Mouse (Mus musculus) liver, embryonic 15.5 days (tissue): ENCODE results near the gene Pim3. TPM values are rescaled to one million over a fixed set of nuclear protein-coding genes. Genes with fewer than 3 reads are reported as not detected.
"Not testable (repeated sequence)": the region's sequence is repeated elsewhere in the genome, so short reads cannot be mapped to it uniquely, and the experiment has no call there.

Source experiments
- ATAC-seq: fragments of 200-750 bp; cut with Nextera tagmentation; 2 replicates; pipeline ENCODE4 v1.8.0; 2017; ENCODE audit warnings: moderate number of reproducible peaks, mild to moderate bottlenecking, moderate library complexity; ENCODE audit not compliant: insufficient read depth
- H3K27ac ChIP-seq: fragments of 300-500 bp; sonication (generic); replicated peaks from 2 replicates; pipeline ENCODE4 v1.5.1; 2015; ENCODE audit warnings: mild to moderate bottlenecking, inconsistent platforms
- H3K27me3 ChIP-seq: fragments of 300-500 bp; sonication (generic); 2 replicates; pipeline ENCODE4 v1.6.1; 2015; ENCODE audit warnings: mild to moderate bottlenecking, inconsistent platforms
- H3K36me3 ChIP-seq: fragments of 300-500 bp; sonication (generic); replicated peaks from 2 replicates; pipeline ENCODE4 v1.6.1; 2015; ENCODE audit warnings: moderate library complexity, mild to moderate bottlenecking, inconsistent platforms
- H3K4me1 ChIP-seq: fragments of 300-500 bp; sonication (generic); replicated peaks from 2 replicates; pipeline ENCODE4 v1.6.1; 2015; ENCODE audit warnings: inconsistent platforms
- H3K4me2 ChIP-seq: fragments of 300-500 bp; sonication (generic); 2 replicates; pipeline ENCODE4 v1.6.1; 2015; ENCODE audit warnings: moderate library complexity, mild to moderate bottlenecking, inconsistent platforms
- H3K4me3 ChIP-seq: fragments of 300-500 bp; sonication (generic); replicated peaks from 2 replicates; pipeline ENCODE4 v1.5.1; 2015; ENCODE audit warnings: mild to moderate bottlenecking, inconsistent platforms
- H3K9ac ChIP-seq: fragments of 300-500 bp; sonication (generic); 2 replicates; pipeline ENCODE4 v1.6.1; 2015; ENCODE audit warnings: moderate library complexity, mild to moderate bottlenecking, inconsistent platforms
- H3K9me3 ChIP-seq: fragments of 300-500 bp; sonication (generic); replicated peaks from 2 replicates; pipeline ENCODE4 v1.6.1; 2016; ENCODE audit warnings: inconsistent platforms
- WGBS: fragments of 180-500 bp; shearing (Covaris S2); methylation state at CpG from one replicate; pipeline ENCODE4 v1.1.7; 2015; ENCODE audit warnings: mixed read lengths; ENCODE audit not compliant: insufficient replicate concordance; 5-methylcytosine and 5-hydroxymethylcytosine counted together
- polyA plus RNA-seq: library from polyadenylated mRNA; unstranded; fragments of >200 nt; fragmentation: Nextera tagmentation; extraction: Ambion mirVana; gene quantifications from 2 replicates; pipeline ENCODE4 v1.2.1, GENCODE M21; 2015

Gene Pim3
- 22.0 and 34.4 TPM in 2 replicates for polyA plus RNA-seq

GRCm38 (mm10) chr15:88861772-88862622 is at the start of gene Pim3:
Gene Pim3, plus strand, starts transcription at chr15:88862186.
- Histone ChIP-seq H3K4me1 (peaks cover 59% of the 10 kb centered on the region), H3K36me3 (peaks cover 15% of the 10 kb centered on the region), H3K27ac (peak within 1 kb of the TSS; percentile 84), H3K9ac (peak within 1 kb of the TSS; percentile 68), H3K9me3 (no peaks in the 10 kb centered on the region), H3K27me3 (0 out of 2 replicates have a peak, but pooled peaks cover 8% of the 10 kb centered on the region), H3K4me2 (peak within 1 kb of the TSS; percentile 91), H3K4me3 (peak within 1 kb of the TSS; percentile 69)
- peak; percentile 79 for ATAC-seq
- WGBS: under 1% methylated on average over 107 of the region's 107 CpGs

- no peak overlapping the region for H3K4me2 ChIP-seq
- 76% methylated on average over 3 of the region's 3 CpGs for WGBS
- no peak overlapping the region for H3K4me3 ChIP-seq
- H3K9me3 ChIP-seq: no peaks in the 10 kb centered on the region
- peaks cover 6% of the 10 kb centered on the region for H3K4me1 ChIP-seq
- no peak overlapping the region for H3K27ac ChIP-seq
- H3K36me3 ChIP-seq: peaks cover 27% of the 10 kb centered on the region
- H3K27me3 ChIP-seq: no peaks in the 10 kb centered on the region
- no peak overlapping the region for H3K9ac ChIP-seq
- no peak for ATAC-seq
Measured at GRCm38 (mm10) chr15:88813262-88813661, 48.7 kb upstream of the Pim3 start.

- H3K4me1 ChIP-seq, H3K27me3 ChIP-seq, H3K9ac ChIP-seq, H3K9me3 ChIP-seq, H3K4me2 ChIP-seq, H3K4me3 ChIP-seq, H3K27ac ChIP-seq, ATAC-seq: not testable (repeated sequence)
- 81% methylated on average over 2 of the region's 2 CpGs for WGBS
- peaks cover 27% of the 10 kb centered on the region for H3K36me3 ChIP-seq
Measured at GRCm38 (mm10) chr15:88813873-88814272, 48.1 kb upstream of the Pim3 start.

- no peak for ATAC-seq
- Histone ChIP-seq H3K36me3 (peaks cover 27% of the 10 kb centered on the region), H3K4me2 (no peak overlapping the region), H3K4me1 (peaks cover 10% of the 10 kb centered on the region), H3K9ac (no peak overlapping the region), H3K9me3 (no peaks in the 10 kb centered on the region), H3K4me3 (no peak overlapping the region), H3K27ac (no peak overlapping the region), H3K27me3 (no peaks in the 10 kb centered on the region)
- 91% methylated on average over 11 of the region's 11 CpGs for WGBS
Measured at GRCm38 (mm10) chr15:88814411-88815047, 47.5 kb upstream of the Pim3 start.

- Histone ChIP-seq H3K9ac (no peak overlapping the region), H3K4me1 (peaks cover 14% of the 10 kb centered on the region), H3K27ac (no peak overlapping the region), H3K4me3 (no peak overlapping the region), H3K36me3 (peaks cover 27% of the 10 kb centered on the region), H3K27me3 (no peaks in the 10 kb centered on the region), H3K4me2 (no peak overlapping the region), H3K9me3 (no peaks in the 10 kb centered on the region)
- ATAC-seq: no peak
- WGBS: 36% methylated on average over 6 of the region's 6 CpGs
Measured at GRCm38 (mm10) chr15:88815196-88815700, 46.7 kb upstream of the Pim3 start.

GRCm38 (mm10) chr15:88819026-88819905 is 42.7 kb upstream of the Pim3 start, which contains the start of the genes Alg12 and Creld2:
Gene Alg12, minus strand, starts transcription at chr15:88819318.
Gene Creld2, plus strand, starts transcription at chr15:88819646.
- WGBS: under 1% methylated on average over 88 of the region's 88 CpGs
- H3K4me1 ChIP-seq: peaks cover 28% of the 10 kb centered on the region
- H3K4me2 ChIP-seq: peak within 1 kb of the TSS; percentile 96
- H3K27ac ChIP-seq: peak within 1 kb of the TSS; percentile 82
- ATAC-seq: peak; percentile 98
- peak within 1 kb of the TSS; percentile 89 for H3K9ac ChIP-seq
- no peaks in the 10 kb centered on the region for H3K27me3 ChIP-seq
- H3K9me3 ChIP-seq: no peaks in the 10 kb centered on the region
- H3K36me3 ChIP-seq: peaks cover 40% of the 10 kb centered on the region
- peak within 1 kb of the TSS; percentile 81 for H3K4me3 ChIP-seq

- no peaks in the 10 kb centered on the region for H3K9me3 ChIP-seq
- WGBS: 1% methylated on average over 23 of the region's 23 CpGs
- H3K4me2 ChIP-seq: peak overlapping the region; percentile 96
- H3K4me1 ChIP-seq: peaks cover 28% of the 10 kb centered on the region
- peaks cover 40% of the 10 kb centered on the region for H3K36me3 ChIP-seq
- ATAC-seq: no peak
- H3K9ac ChIP-seq: peak overlapping the region; percentile 89
- peak overlapping the region; percentile 81 for H3K4me3 ChIP-seq
- H3K27me3 ChIP-seq: no peaks in the 10 kb centered on the region
- no peak overlapping the region for H3K27ac ChIP-seq
Measured at GRCm38 (mm10) chr15:88819906-88820303, 42.1 kb upstream of the Pim3 start.

GRCm38 (mm10) chr15:88821403-88821802 is 40.6 kb upstream of the Pim3 start:
- Histone ChIP-seq H3K4me2 (no peak overlapping the region), H3K9ac (no peak overlapping the region)
- ATAC-seq: no peak

GRCm38 (mm10) chr15:88822513-88822912 is 39.5 kb upstream of the Pim3 start:
- Histone ChIP-seq H3K4me1 (peaks cover 26% of the 10 kb centered on the region), H3K27ac (no peak overlapping the region), H3K9ac (no peak overlapping the region), H3K27me3 (no peaks in the 10 kb centered on the region), H3K9me3 (no peaks in the 10 kb centered on the region), H3K4me2 (no peak overlapping the region), H3K4me3 (no peak overlapping the region), H3K36me3 (peaks cover 41% of the 10 kb centered on the region)
- no peak for ATAC-seq
- WGBS: 79% methylated on average over 7 of the region's 7 CpGs

More at GRCm38 (mm10) chr15:88821403-88821802, 40.6 kb upstream of the Pim3 start:
- Histone ChIP-seq H3K4me1 (peaks cover 26% of the 10 kb centered on the region), H3K27ac (no peak overlapping the region), H3K9me3 (no peaks in the 10 kb centered on the region), H3K27me3 (no peaks in the 10 kb centered on the region), H3K36me3 (peaks cover 41% of the 10 kb centered on the region), H3K4me3 (no peak overlapping the region)
- WGBS: 75% methylated on average over 7 of the region's 7 CpGs

GRCm38 (mm10) chr15:88823376-88823775 is 38.6 kb upstream of the Pim3 start:
- Histone ChIP-seq H3K4me3 (no peak overlapping the region), H3K9me3 (no peaks in the 10 kb centered on the region), H3K9ac (no peak overlapping the region), H3K4me1 (peaks cover 21% of the 10 kb centered on the region), H3K27ac (no peak overlapping the region), H3K27me3 (no peaks in the 10 kb centered on the region), H3K4me2 (no peak overlapping the region), H3K36me3 (peaks cover 41% of the 10 kb centered on the region)
- 84% methylated on average over 5 of the region's 5 CpGs for WGBS
- ATAC-seq: no peak
